Comparison of ENCODE assay signal across 18 mouse cellular contexts in genomic region chr5:138708591-138708990, GRCm38 (mm10). TPM values are rescaled to one million over a fixed set of nuclear protein-coding genes. Genes with fewer than 3 reads are reported as not detected.
A peak's percentile ranks its signal among the peaks of the same experiment; 100 is the strongest.
DNase-seq lines count a peak whose midpoint lies in the region; ATAC-seq lines count a peak whose summit lies in the region.
"Had no signal": no experiment of that assay in that cellular context is flagged by ENCODE, and none has a peak within 500 bp of the region (broad histone marks: within the 10 kb centered on the region; RNA-seq: fewer than 3 reads in every experiment).

No protein-coding gene starts in this region.

- no peaks in the 10 kb centered on the region; the same call in 1 of the 2 replicates for H3K27me3 ChIP-seq in forebrain, embryonic 12.5 days
- no peaks in the 10 kb centered on the region for H3K27me3 ChIP-seq in hindbrain, embryonic 12.5 days
- H3K27me3 ChIP-seq: heart, embryonic 13.5 days had no signal

- H3K36me3 ChIP-seq in forebrain, embryonic 12.5 days (replicated peaks) = no peaks in the 10 kb centered on the region
- H3K36me3 ChIP-seq in hindbrain, embryonic 12.5 days = no peaks in the 10 kb centered on the region
- H3K36me3 ChIP-seq: embryonic facial prominence, embryonic 10.5 days; heart, embryonic 13.5 days had no signal

- no peak overlapping the region for H3K4me2 ChIP-seq in forebrain, embryonic 12.5 days
- no peak overlapping the region for H3K4me2 ChIP-seq in hindbrain, embryonic 12.5 days (replicated peaks)
- H3K4me2 ChIP-seq: heart, embryonic 13.5 days had no signal

- H3K9me3 ChIP-seq in forebrain, embryonic 12.5 days = 0 out of 2 replicates have a peak, but pooled peaks cover 3% of the 10 kb centered on the region
- no peaks in the 10 kb centered on the region for H3K9me3 ChIP-seq in hindbrain, embryonic 12.5 days (replicated peaks)

- no peak for ATAC-seq in forebrain, embryonic 12.5 days (ENCODE audit: low FRiP score)
- ATAC-seq in hindbrain, embryonic 12.5 days (ENCODE audit: low FRiP score) = no peak
- ATAC-seq: forebrain, embryonic 14.5 days; hindbrain, postnatal 0 days had no signal

- no peak overlapping the region for H3K4me3 ChIP-seq in forebrain, embryonic 12.5 days (replicated peaks)
- no peak overlapping the region for H3K4me3 ChIP-seq in hindbrain, embryonic 12.5 days
- H3K4me3 ChIP-seq: embryonic facial prominence, embryonic 10.5 days; heart, embryonic 13.5 days had no signal

- H3K9ac ChIP-seq in forebrain, embryonic 12.5 days = no peak overlapping the region
- H3K9ac ChIP-seq in hindbrain, embryonic 12.5 days = no peak overlapping the region
- H3K9ac ChIP-seq: heart, embryonic 13.5 days had no signal

- DNase-seq in adrenal gland, adult 2 months = peak; percentile 41
- DNase-seq in adrenal gland, adult 8-10 months = no peak
- peak; percentile 52 for DNase-seq in 3T3-L1 (ENCODE audit: low read depth, low spot score)
- peak; percentile 86 for DNase-seq in Muller cell, postnatal 12 days (ENCODE audit: inconsistent ontology term)
- DNase-seq in adrenal gland, postnatal 36 days = peak; percentile 24 to 45
- no peak for DNase-seq in kidney, postnatal 10 days
- DNase-seq: cerebellum, adult 2 months; cerebellum, postnatal 10 days; gastrocnemius, postnatal 36 days; heart, adult 11 months; heart, postnatal 36 days; kidney, adult 11 months had no signal

- no peaks in the 10 kb centered on the region for H3K4me1 ChIP-seq in forebrain, embryonic 12.5 days
- no peaks in the 10 kb centered on the region for H3K4me1 ChIP-seq in hindbrain, embryonic 12.5 days
- H3K4me1 ChIP-seq: embryonic facial prominence, embryonic 10.5 days had no signal

- H3K27ac ChIP-seq in forebrain, embryonic 12.5 days = no peak overlapping the region
- no peak overlapping the region for H3K27ac ChIP-seq in hindbrain, embryonic 12.5 days
- H3K27ac ChIP-seq: embryonic facial prominence, embryonic 10.5 days; heart, embryonic 13.5 days; hindbrain, postnatal 0 days had no signal

RNA-seq across cellular contexts. Expression of gene Fam20c, which starts 45.7 kb away (rescaled TPM):
- 10 to 100 TPM in 1 of 2 experiments, 1 to 10 TPM in 1; 8.4 to 20.5 TPM for total RNA-seq in adrenal gland, adult 2 months (2021)
- polyA plus RNA-seq in adrenal gland, adult 2 months (2012; rRNA removed) = 37.7 and 39.7 TPM in 2 replicates
- total RNA-seq in adrenal gland, adult 8-10 months (2022) = 10 to 100 TPM; 12.4 to 43.6 (median 20.6) TPM
- total RNA-seq in adrenal gland, postnatal 36 days (2021) = 10 to 100 TPM; 12.2 to 12.5 TPM
- polyA plus RNA-seq in forebrain, embryonic 12.5 days (2016; fragmentation: Nextera tagmentation; extraction: Ambion mirVana) = 21.6 and 23.3 TPM in 2 replicates
- polyA plus RNA-seq in hindbrain, embryonic 12.5 days (2016; fragmentation: Nextera tagmentation; extraction: Ambion mirVana) = 44.1 and 45.8 TPM in 2 replicates

Comparison
In these comparisons a context has a peak if more than half of its experiments do, and no peak if none do; other contexts are left out.
1. DNase-seq: peak in adrenal gland, adult 2 months (single experiment), 3T3-L1 (single experiment), Muller cell, postnatal 12 days (single experiment) and adrenal gland, postnatal 36 days (2 of 2); none in adrenal gland, adult 8-10 months (single experiment) and kidney, postnatal 10 days (single experiment).